Mouse (Mus musculus) MEL (cell line): Measurements from ENCODE around the gene Cdk16.

Experiments used
- CTCF ChIP-seq, 3 experiments: IDR thresholded peaks in 2 of 3; conservative IDR thresholded peaks in 1 of 3; 2 replicates each; pipeline ENCODE4 v1.5.1; 2011 to 2012; ENCODE audit warnings: low read length in 3 of 3, low read depth in 2 of 3, mild to moderate bottlenecking in 2 of 3, improper control_type of control experiment in 1 of 3, inconsistent platforms in 1 of 3, mixed read lengths in 1 of 3, moderate library complexity in 1 of 3; ENCODE audit not compliant: control insufficient read depth in 1 of 3, insufficient read depth in 1 of 3, poor library complexity in 1 of 3, severe bottlenecking in 1 of 3
- EP300 ChIP-seq, 2 experiments: IDR thresholded peaks; 2 replicates each; pipeline ENCODE4 v1.6.1; 2011; ENCODE audit warnings: improper control_type of control experiment in 2 of 2, low read length in 2 of 2, low read depth in 1 of 2, mild to moderate bottlenecking in 1 of 2
- GATA1 ChIP-seq: IDR thresholded peaks from 2 replicates; pipeline ENCODE4 v1.6.1; 2011; ENCODE audit warnings: low read depth, low read length, improper control_type of control experiment
- POLR2A ChIP-seq, 2 experiments: IDR thresholded peaks; 2 replicates each; pipeline ENCODE4 v1.6.1; 2011 to 2012; ENCODE audit warnings: low read length in 2 of 2, mild to moderate bottlenecking in 2 of 2, control low read depth in 1 of 2, improper control_type of control experiment in 1 of 2, low read depth in 1 of 2, moderate library complexity in 1 of 2; ENCODE audit not compliant: control insufficient read depth in 1 of 2, insufficient read depth in 1 of 2, poor library complexity in 1 of 2
- POLR2AphosphoS2 ChIP-seq: IDR thresholded peaks from 2 replicates; pipeline ENCODE4 v1.6.1; 2011; ENCODE audit warnings: low read length, improper control_type of control experiment
- RCOR1 ChIP-seq: IDR thresholded peaks from 2 replicates; pipeline ENCODE4 v1.6.1; 2012; ENCODE audit warnings: low read depth, mild to moderate bottlenecking, inconsistent platforms, low read length, improper control_type of control experiment
- SIN3A ChIP-seq: IDR thresholded peaks from 2 replicates; pipeline ENCODE4 v1.6.1; 2012; ENCODE audit warnings: low read length, improper control_type of control experiment, inconsistent platforms
- TAL1 ChIP-seq: IDR thresholded peaks from 2 replicates; pipeline ENCODE4 v1.6.1; 2012; ENCODE audit warnings: mild to moderate bottlenecking, inconsistent platforms, low read length, moderate library complexity, mixed read lengths
- TCF12 ChIP-seq: IDR thresholded peaks from 2 replicates; pipeline ENCODE4 v1.6.1; 2014; ENCODE audit warnings: low read depth, mild to moderate bottlenecking, inconsistent platforms, low read length, improper control_type of control experiment, moderate library complexity
- UBTF ChIP-seq: IDR thresholded peaks from 2 replicates; pipeline ENCODE4 v1.6.1; 2012; ENCODE audit warnings: low read depth, mild to moderate bottlenecking, inconsistent platforms, low read length, improper control_type of control experiment, moderate library complexity, borderline replicate concordance; ENCODE audit not compliant: insufficient read depth
- ZKSCAN1 ChIP-seq: IDR thresholded peaks from 2 replicates; pipeline ENCODE4 v1.6.1; 2012; ENCODE audit warnings: low read depth, mild to moderate bottlenecking, inconsistent platforms, low read length, improper control_type of control experiment, moderate library complexity

DNA sequence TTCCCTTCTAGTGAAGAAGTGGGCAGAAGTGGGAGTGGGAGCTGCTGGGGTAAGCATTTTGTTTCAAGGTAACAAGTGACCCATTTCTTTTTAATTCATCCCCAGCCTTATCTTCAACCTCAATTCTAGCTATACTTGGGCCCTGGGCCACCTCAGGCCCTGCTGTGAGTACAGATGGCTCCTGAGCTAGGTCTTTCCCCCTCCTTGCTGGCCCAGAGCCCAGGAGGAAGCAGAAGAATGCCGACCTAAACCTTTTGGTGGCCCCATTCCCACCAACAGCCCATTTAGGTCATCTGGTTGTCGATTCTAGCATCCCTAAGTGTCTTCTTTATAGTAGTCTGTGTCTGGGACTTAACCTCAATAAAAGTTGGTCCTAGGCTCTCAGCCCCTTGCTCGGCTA lies 3.8 kb downstream of the Cdk16 start:
- TF ChIP-seq POLR2A (IDR thresholded peaks at IDR 0.05; ENCODE audit: control insufficient read depth in 1 of 2, insufficient read depth in 1 of 2, low read depth in 1 of 2, low read length in 2 of 2, poor library complexity in 1 of 2): no peak
- TF ChIP-seq UBTF: no peak
- no peak for TF ChIP-seq CTCF (IDR thresholded peaks at IDR 0.05 in 2 of 3, conservative IDR thresholded peaks at IDR 0.05 in 1 of 3; ENCODE audit: control insufficient read depth in 1 of 3, insufficient read depth in 1 of 3, low read depth in 2 of 3, low read length in 3 of 3, poor library complexity in 1 of 3, severe bottlenecking in 1 of 3)
- no peak for TF ChIP-seq SIN3A
- no peak for TF ChIP-seq EP300 (IDR thresholded peaks at IDR 0.05; ENCODE audit: low read depth in 1 of 2, low read length in 2 of 2)
- TF ChIP-seq POLR2AphosphoS2: no peak
- no peak for TF ChIP-seq RCOR1
- no peak for TF ChIP-seq ZKSCAN1
- TF ChIP-seq TCF12: no peak
- TF ChIP-seq TAL1: no peak
- no peak for TF ChIP-seq GATA1
